Mouse (Mus musculus): ENCODE data around the gene Snx9. TPM values are rescaled to one million over a fixed set of nuclear protein-coding genes. Genes with fewer than 3 reads are reported as not detected.

Gene Snx9
- total and polyA plus RNA-seq, 2 experiments from 2014 or later, result 4.8 to 10.4 TPM

DNA sequence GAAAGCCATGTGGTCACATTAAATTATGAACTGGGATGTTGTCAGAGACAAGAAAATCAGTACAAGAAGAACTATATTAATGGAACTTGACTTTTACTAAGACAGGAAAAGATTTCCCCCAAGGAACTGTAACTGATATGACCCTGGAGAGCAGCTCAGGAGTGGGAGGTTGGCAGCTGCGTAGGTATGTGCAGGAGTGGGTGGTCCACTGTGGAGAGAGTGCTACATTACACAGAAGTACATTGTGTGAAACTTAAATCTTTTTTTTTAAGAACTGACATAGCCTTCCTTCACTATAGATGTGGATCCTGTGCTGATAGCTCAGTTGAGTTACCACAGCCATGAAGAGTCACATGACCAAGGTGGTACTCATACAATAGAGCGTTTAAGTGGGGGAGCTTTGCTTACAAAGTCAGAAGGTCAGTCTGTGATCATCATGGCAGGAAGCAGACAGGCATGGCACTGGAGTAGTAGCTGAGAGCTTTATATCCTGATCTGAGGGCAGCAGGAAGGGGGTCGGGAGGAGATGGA lies 6.3 kb upstream of the Snx9 start:
- ATAC-seq (ENCODE audit: low FRiP score), result no peak
- no peak for TF ChIP-seq CTCF (IDR thresholded peaks at IDR 0.05)
- Histone ChIP-seq H3K36me3 (ENCODE audit: insufficient read depth, low read length) (no peaks in the 10 kb centered on the region), H3K27me3 (ENCODE audit: insufficient read depth, low read length) (no peaks in the 10 kb centered on the region), H3K27ac (ENCODE audit: low read depth, low read length) (no peak overlapping the region), H3K9ac (replicated peaks; ENCODE audit: low read length, poor library complexity, severe bottlenecking) (no peak overlapping the region), H3K4me3 (ENCODE audit: low read depth, low read length) (no peak overlapping the region), H3K4me2 (ENCODE audit: low read depth, low read length, poor library complexity, severe bottlenecking) (no peak overlapping the region), H3K9me3 (ENCODE audit: low read length) (no peaks in the 10 kb centered on the region), H3K4me1 (ENCODE audit: insufficient read depth, low read length) (no peaks in the 10 kb centered on the region)
- WGBS, result 91% methylated on average over 3 of the region's 3 CpGs
- DNase-seq (ENCODE audit: low spot score), result no peak

DNA sequence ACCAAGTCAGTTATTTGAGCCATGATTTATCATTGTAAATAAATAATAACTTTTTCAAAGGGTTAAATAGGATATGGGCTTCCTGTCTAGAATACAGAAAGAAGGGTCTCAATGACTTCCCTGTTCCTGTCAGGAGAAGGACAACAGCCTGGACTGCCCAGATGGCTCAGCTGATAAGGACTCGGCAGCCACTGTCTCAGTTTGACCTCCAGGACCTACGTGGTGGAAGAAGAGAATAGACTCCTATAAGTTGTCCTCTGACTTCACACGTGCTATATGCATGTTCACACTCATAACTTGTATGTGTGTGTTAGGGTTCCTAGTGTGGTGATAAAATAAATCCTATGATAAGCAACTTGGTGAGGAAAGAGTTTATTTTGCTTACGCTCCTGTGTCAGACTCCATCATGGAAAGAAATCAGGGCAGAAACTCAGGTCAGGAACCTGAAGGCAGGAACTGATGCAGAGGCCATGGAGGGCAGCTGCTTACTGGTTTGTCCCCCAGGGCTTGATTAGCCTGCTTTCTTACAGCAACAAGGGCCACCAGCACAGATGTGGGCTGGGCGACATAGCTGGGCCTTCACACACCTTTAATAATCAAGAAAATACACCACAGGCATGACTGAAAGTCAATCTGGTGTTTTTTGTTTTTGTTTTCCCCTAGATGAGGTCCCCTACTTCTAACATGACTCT lies 1.4 kb upstream of the Snx9 start:
- ATAC-seq (ENCODE audit: low FRiP score) (no peak), DNase-seq (ENCODE audit: low spot score) (no peak)
- 85% methylated on average over 5 of the region's 5 CpGs for WGBS
- Histone ChIP-seq H3K4me3 (ENCODE audit: low read depth, low read length) (no peak overlapping the region), H3K36me3 (ENCODE audit: insufficient read depth, low read length) (no peaks in the 10 kb centered on the region), H3K27me3 (ENCODE audit: insufficient read depth, low read length) (no peaks in the 10 kb centered on the region), H3K9ac (replicated peaks; ENCODE audit: low read length, poor library complexity, severe bottlenecking) (no peak overlapping the region), H3K27ac (ENCODE audit: low read depth, low read length) (no peak overlapping the region), H3K4me1 (ENCODE audit: insufficient read depth, low read length) (0 out of 2 replicates have a peak, but pooled peaks cover 4% of the 10 kb centered on the region), H3K9me3 (ENCODE audit: low read length) (no peaks in the 10 kb centered on the region), H3K4me2 (ENCODE audit: low read depth, low read length, poor library complexity, severe bottlenecking) (peak overlapping the region; percentile 77; the same call in 1 of the 2 replicates)
- no peak for TF ChIP-seq CTCF (IDR thresholded peaks at IDR 0.05)

DNA sequence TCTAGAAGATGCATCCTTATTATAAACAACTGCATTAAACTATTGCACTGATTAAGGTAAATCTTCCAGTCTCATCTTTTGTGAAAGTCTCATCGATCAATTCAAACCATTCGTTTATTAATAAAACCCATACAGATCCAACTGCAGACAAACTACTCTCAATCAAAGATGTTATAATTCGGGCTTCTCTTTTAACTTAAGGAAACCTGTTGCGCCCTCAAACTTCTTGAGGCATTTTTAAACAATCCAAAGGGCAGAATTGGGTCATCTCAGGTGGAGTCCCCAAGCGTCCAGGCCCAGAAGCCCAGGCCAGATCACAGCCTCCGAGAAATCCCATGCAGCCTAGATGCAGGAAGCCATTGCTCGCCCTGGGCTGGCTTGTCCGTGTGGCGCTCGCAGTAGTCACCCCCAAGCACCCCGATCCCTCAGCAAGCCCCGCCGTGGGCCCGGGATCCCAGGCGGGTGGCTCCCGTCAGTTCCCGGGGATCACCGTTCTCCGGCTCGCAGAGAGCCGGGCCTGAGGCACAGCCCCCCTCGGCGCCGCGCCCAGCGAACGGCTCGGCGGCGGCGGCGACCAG lies 490 bp upstream of the Snx9 start:
- H3K27ac ChIP-seq (ENCODE audit: low read depth, low read length), result peak overlapping the region; percentile 91
- peak overlapping the region; percentile 92 for H3K9ac ChIP-seq (replicated peaks; ENCODE audit: low read length, poor library complexity, severe bottlenecking)
- no peaks in the 10 kb centered on the region for H3K9me3 ChIP-seq (ENCODE audit: low read length)
- H3K4me2 ChIP-seq (ENCODE audit: low read depth, low read length, poor library complexity, severe bottlenecking), result peak overlapping the region; percentile 77
- TF ChIP-seq CTCF (IDR thresholded peaks at IDR 0.05), result peak; percentile 3; the same call in 1 of the 2 replicates
- no peaks in the 10 kb centered on the region for H3K36me3 ChIP-seq (ENCODE audit: insufficient read depth, low read length)
- 0 out of 2 replicates have a peak, but pooled peaks cover 4% of the 10 kb centered on the region for H3K4me1 ChIP-seq (ENCODE audit: insufficient read depth, low read length)
- 4% methylated on average over 32 of the region's 32 CpGs for WGBS
- DNase-seq (ENCODE audit: low spot score), result peak; percentile 39
- no peaks in the 10 kb centered on the region for H3K27me3 ChIP-seq (ENCODE audit: insufficient read depth, low read length)
- peak; percentile 44 for ATAC-seq (ENCODE audit: low FRiP score)
- H3K4me3 ChIP-seq (ENCODE audit: low read depth, low read length), result peak overlapping the region; percentile 64

DNA sequence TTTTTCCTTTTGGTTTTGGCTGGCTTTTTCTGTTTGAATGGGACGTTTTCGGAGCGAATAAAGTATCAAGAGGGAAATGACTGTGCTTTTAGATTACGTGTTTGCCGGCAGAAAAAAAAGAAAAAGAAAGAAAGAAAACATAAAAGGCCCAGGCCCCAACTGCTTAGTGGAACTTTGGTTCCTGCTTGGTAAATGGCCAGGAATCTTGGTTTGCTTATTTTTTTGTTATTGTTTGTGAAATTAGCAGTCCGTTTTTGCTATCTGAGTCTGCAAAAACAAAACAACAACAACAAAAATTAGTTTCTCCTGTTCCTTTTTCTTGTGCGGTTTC lies 779 bp downstream of the Snx9 start:
- no peaks in the 10 kb centered on the region for H3K36me3 ChIP-seq (ENCODE audit: insufficient read depth, low read length)
- H3K4me2 ChIP-seq (ENCODE audit: low read depth, low read length, poor library complexity, severe bottlenecking), result peak overlapping the region; percentile 77
- H3K4me1 ChIP-seq (ENCODE audit: insufficient read depth, low read length), result 0 out of 2 replicates have a peak, but pooled peaks cover 4% of the 10 kb centered on the region
- H3K9me3 ChIP-seq (ENCODE audit: low read length), result no peaks in the 10 kb centered on the region
- H3K4me3 ChIP-seq (ENCODE audit: low read depth, low read length), result peak overlapping the region; percentile 64
- H3K9ac ChIP-seq (replicated peaks; ENCODE audit: low read length, poor library complexity, severe bottlenecking), result peak overlapping the region; percentile 92
- ATAC-seq (ENCODE audit: low FRiP score), result no peak
- H3K27me3 ChIP-seq (ENCODE audit: insufficient read depth, low read length), result no peaks in the 10 kb centered on the region
- H3K27ac ChIP-seq (ENCODE audit: low read depth, low read length), result peak overlapping the region; percentile 91
- WGBS, result 3% methylated on average over 7 of the region's 7 CpGs
- no peak for TF ChIP-seq CTCF (IDR thresholded peaks at IDR 0.05)
- DNase-seq (ENCODE audit: low spot score), result no peak

DNA sequence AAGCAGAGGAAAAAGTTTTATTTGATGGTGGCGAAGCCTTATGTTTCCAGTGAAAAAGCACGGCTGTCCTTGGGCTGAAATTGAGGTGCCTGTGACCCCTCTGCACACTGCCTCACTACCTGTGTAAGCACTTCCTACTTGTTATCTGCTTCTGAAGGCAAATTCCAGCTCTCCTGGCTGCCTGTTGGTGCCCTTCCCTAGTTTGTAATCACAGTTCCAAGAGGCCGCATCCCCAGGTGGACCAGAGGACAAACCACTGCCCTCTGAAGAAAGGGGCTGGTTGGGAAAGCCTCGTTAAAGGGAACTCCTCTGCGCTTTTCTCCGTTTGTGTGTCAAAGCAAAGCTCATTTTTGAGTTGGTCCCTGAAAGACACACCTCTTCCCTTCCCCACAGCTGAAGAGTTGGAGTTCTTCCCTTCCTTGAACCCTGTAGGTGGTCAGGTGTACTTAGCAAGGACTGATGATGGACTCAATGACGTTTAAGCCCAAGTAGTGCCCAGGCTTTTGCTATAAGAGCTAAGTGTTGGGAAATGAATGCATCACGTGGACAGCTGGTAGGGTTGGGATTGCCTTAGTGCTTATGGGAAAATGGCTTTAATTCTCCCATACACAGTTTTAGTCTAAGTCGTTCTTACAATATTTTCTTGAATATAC lies 2.0 kb downstream of the Snx9 start:
- TF ChIP-seq CTCF (IDR thresholded peaks at IDR 0.05), result no peak
- H3K9ac ChIP-seq (replicated peaks; ENCODE audit: low read length, poor library complexity, severe bottlenecking), result no peak overlapping the region
- H3K9me3 ChIP-seq (ENCODE audit: low read length), result no peaks in the 10 kb centered on the region
- H3K4me3 ChIP-seq (ENCODE audit: low read depth, low read length), result no peak overlapping the region
- no peak for ATAC-seq (ENCODE audit: low FRiP score)
- WGBS, result 81% methylated on average over 9 of the region's 9 CpGs
- H3K4me1 ChIP-seq (ENCODE audit: insufficient read depth, low read length), result 0 out of 2 replicates have a peak, but pooled peaks cover 4% of the 10 kb centered on the region
- DNase-seq (ENCODE audit: low spot score), result no peak
- H3K27ac ChIP-seq (ENCODE audit: low read depth, low read length), result no peak overlapping the region
- H3K27me3 ChIP-seq (ENCODE audit: insufficient read depth, low read length), result no peaks in the 10 kb centered on the region
- H3K36me3 ChIP-seq (ENCODE audit: insufficient read depth, low read length), result no peaks in the 10 kb centered on the region
- no peak overlapping the region for H3K4me2 ChIP-seq (ENCODE audit: low read depth, low read length, poor library complexity, severe bottlenecking)

DNA sequence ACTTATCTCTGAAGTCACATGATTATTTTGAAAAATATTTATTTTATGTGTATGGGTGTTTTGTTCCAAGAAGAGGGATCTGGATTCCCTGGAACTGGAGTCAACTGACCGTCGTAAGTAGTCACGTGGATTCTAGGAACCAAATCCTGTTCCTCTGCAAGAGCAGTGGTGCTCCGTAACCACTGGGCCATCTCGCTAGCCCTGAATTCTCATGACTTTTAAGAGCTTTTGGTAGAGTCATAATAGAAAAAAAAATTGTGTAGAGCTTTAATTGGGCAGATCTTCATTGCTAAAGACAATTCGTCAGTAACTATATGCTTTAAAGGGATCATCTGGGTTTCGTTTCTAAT lies 2.5 kb downstream of the Snx9 start:
- DNase-seq (ENCODE audit: low spot score), result no peak
- Histone ChIP-seq H3K9me3 (ENCODE audit: low read length) (no peaks in the 10 kb centered on the region), H3K36me3 (ENCODE audit: insufficient read depth, low read length) (no peaks in the 10 kb centered on the region), H3K9ac (replicated peaks; ENCODE audit: low read length, poor library complexity, severe bottlenecking) (no peak overlapping the region), H3K4me2 (ENCODE audit: low read depth, low read length, poor library complexity, severe bottlenecking) (no peak overlapping the region), H3K27me3 (ENCODE audit: insufficient read depth, low read length) (no peaks in the 10 kb centered on the region), H3K4me3 (ENCODE audit: low read depth, low read length) (no peak overlapping the region), H3K4me1 (ENCODE audit: insufficient read depth, low read length) (0 out of 2 replicates have a peak, but pooled peaks cover 4% of the 10 kb centered on the region), H3K27ac (ENCODE audit: low read depth, low read length) (no peak overlapping the region)
- no peak for ATAC-seq (ENCODE audit: low FRiP score)
- no peak for TF ChIP-seq CTCF (IDR thresholded peaks at IDR 0.05)
- 95% methylated on average over 7 of the region's 7 CpGs for WGBS
